Comparison of ENCODE assay signal across 8 mouse cellular contexts in the genomic region with DNA sequence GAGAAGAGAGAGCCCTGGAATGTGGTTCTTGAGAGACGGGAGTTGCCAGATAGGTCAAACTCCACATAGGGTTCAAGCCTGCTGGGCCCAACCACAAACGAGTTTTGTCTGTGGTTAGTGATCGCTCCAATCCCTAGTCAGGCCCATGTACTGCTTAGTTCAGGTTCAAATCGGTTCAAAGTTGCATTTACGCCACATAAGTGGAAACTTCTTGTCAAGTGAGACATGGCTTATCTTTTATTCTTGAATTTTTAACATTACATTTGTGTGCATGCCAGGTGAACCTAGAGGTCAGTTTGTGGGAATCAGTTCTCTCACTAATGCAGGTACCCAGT.
A peak's percentile ranks its signal among the peaks of the same experiment; 100 is the strongest.
DNase-seq lines count a peak whose midpoint lies in the region; ATAC-seq and TF ChIP-seq lines count a peak whose summit lies in the region.

No protein-coding gene starts in this region.

- H3K27me3 ChIP-seq in heart, embryonic 10.5 days (ENCODE audit: insufficient read depth, poor library complexity, severe bottlenecking): no peaks in the 10 kb centered on the region
- no peaks in the 10 kb centered on the region for H3K27me3 ChIP-seq in CH12.LX (replicated peaks)
- H3K27me3 ChIP-seq in forebrain, embryonic 12.5 days: no peaks in the 10 kb centered on the region
- H3K27me3 ChIP-seq in liver, embryonic 13.5 days: no peaks in the 10 kb centered on the region

- in situ Hi-C loops in CH12.LX (cut with MboI; ENCODE audit: low pct_ligation_motif_present, low pct_unique_long_range_greater_than_20kb, low sequenced_read_pairs): no loop called here

- peak overlapping the region; percentile 7; the same call in 1 of the 2 replicates for H3K4me2 ChIP-seq in CH12.LX (ENCODE audit: insufficient read depth, low read depth, poor library complexity, severe bottlenecking)
- peak overlapping the region; percentile 58 for H3K4me2 ChIP-seq in forebrain, embryonic 12.5 days
- peak overlapping the region; percentile 82 for H3K4me2 ChIP-seq in liver, embryonic 13.5 days

- peak overlapping the region; percentile 97 for H3K27ac ChIP-seq in heart, embryonic 10.5 days
- peak overlapping the region; percentile 87 for H3K27ac ChIP-seq in CH12.LX (ENCODE audit: insufficient read depth, low read depth)
- H3K27ac ChIP-seq in forebrain, embryonic 12.5 days: peak overlapping the region; percentile 90
- peak overlapping the region; percentile 96 for H3K27ac ChIP-seq in liver, embryonic 13.5 days

- dilution Hi-C loops in CH12.LX (cut with MboI; ENCODE audit: extremely low pct_ligation_motif_present, extremely low pct_unique_long_range_greater_than_20kb, low sequenced_read_pairs): no loop called here

- peaks cover 2% of the 10 kb centered on the region; the same call in 1 of the 2 replicates for H3K79me2 ChIP-seq in CH12.LX (replicated peaks; ENCODE audit: control insufficient read depth, extremely low read depth, insufficient read depth, poor library complexity, severe bottlenecking)

- TF ChIP-seq RAD21 in CH12.LX (IDR thresholded peaks at IDR 0.05; ENCODE audit: low read depth, low read length): no peak

- peaks cover 8% of the 10 kb centered on the region; the same call in 1 of the 2 replicates for H3K4me1 ChIP-seq in heart, embryonic 10.5 days
- peaks cover 12 to 32% of the 10 kb centered on the region in 2 experiments; a peak in 3 of 4 replicates for H3K4me1 ChIP-seq in CH12.LX (ENCODE audit: control insufficient read depth in 1 of 2, insufficient read depth in 2 of 2)
- H3K4me1 ChIP-seq in forebrain, embryonic 12.5 days: peaks cover 11% of the 10 kb centered on the region
- H3K4me1 ChIP-seq in liver, embryonic 13.5 days (replicated peaks): peaks cover 16% of the 10 kb centered on the region

- TF ChIP-seq POLR2A in CH12.LX (IDR thresholded peaks at IDR 0.05; ENCODE audit: low read depth, low read length): no peak

- no peak for TF ChIP-seq EP300 in CH12.LX (IDR thresholded peaks at IDR 0.05; ENCODE audit: low read length)

- ATAC-seq in forebrain, embryonic 12.5 days (ENCODE audit: low FRiP score): no peak; the same call in 1 of the 2 replicates
- peak; percentile 10 for ATAC-seq in liver, embryonic 13.5 days (ENCODE audit: low read depth)

- no peaks in the 10 kb centered on the region for H3K36me3 ChIP-seq in heart, embryonic 10.5 days
- no peaks in the 10 kb centered on the region for H3K36me3 ChIP-seq in CH12.LX (replicated peaks in 1 of 2; ENCODE audit: control insufficient read depth in 1 of 2, insufficient read depth in 1 of 2, low read length in 1 of 2)
- no peaks in the 10 kb centered on the region for H3K36me3 ChIP-seq in forebrain, embryonic 12.5 days (replicated peaks)
- H3K36me3 ChIP-seq in liver, embryonic 13.5 days: no peaks in the 10 kb centered on the region

- H3K9ac ChIP-seq in CH12.LX (ENCODE audit: insufficient read depth, low read depth): peak overlapping the region; percentile 80
- peak overlapping the region; percentile 58 for H3K9ac ChIP-seq in forebrain, embryonic 12.5 days
- peak overlapping the region; percentile 90 for H3K9ac ChIP-seq in liver, embryonic 13.5 days

- 14% methylated on average over 5 of the region's 5 CpGs for WGBS in heart, embryonic 10.5 days
- WGBS in forebrain, embryonic 12.5 days: 18% methylated on average over 5 of the region's 5 CpGs
- 8% methylated on average over 5 of the region's 5 CpGs for WGBS in liver, embryonic 13.5 days (ENCODE audit: insufficient replicate concordance)

- no peak for DNase-seq in heart, embryonic 10.5 days (ENCODE audit: low spot score)
- DNase-seq in heart, adult 9 months (ENCODE audit: low spot score in 2 of 2): no peak
- no peak for DNase-seq in CH12.LX (ENCODE audit: extremely low read depth)
- DNase-seq in liver, embryonic 13.5 days: no peak
- DNase-seq in adrenal gland, adult 2 months: no peak
- DNase-seq in layer of hippocampus, postnatal 10 days (ENCODE audit: low spot score in 2 of 2): no peak
- DNase-seq in layer of hippocampus, postnatal 14 days (ENCODE audit: low spot score in 2 of 2): no peak

- no peaks in the 10 kb centered on the region for H3K9me3 ChIP-seq in heart, embryonic 10.5 days
- no peaks in the 10 kb centered on the region for H3K9me3 ChIP-seq in CH12.LX (replicated peaks; ENCODE audit: low read length)
- no peaks in the 10 kb centered on the region for H3K9me3 ChIP-seq in forebrain, embryonic 12.5 days
- no peaks in the 10 kb centered on the region for H3K9me3 ChIP-seq in liver, embryonic 13.5 days (replicated peaks)

- H3K4me3 ChIP-seq in heart, embryonic 10.5 days: peak overlapping the region; percentile 75
- H3K4me3 ChIP-seq in CH12.LX (replicated peaks in 1 of 3; ENCODE audit: low read depth in 2 of 3, low read length in 2 of 3, poor library complexity in 1 of 3): peak overlapping the region; percentile 55 to 80 (median 66)
- H3K4me3 ChIP-seq in forebrain, embryonic 12.5 days (replicated peaks): peak overlapping the region; percentile 49
- H3K4me3 ChIP-seq in liver, embryonic 13.5 days (replicated peaks): peak overlapping the region; percentile 80

- TF ChIP-seq CTCF in CH12.LX (conservative IDR thresholded peaks at IDR 0.05 in 1 of 2, IDR thresholded peaks at IDR 0.05 in 1 of 2; ENCODE audit: low read depth in 2 of 2, low read length in 2 of 2): no peak

TF ChIP-seq in CH12.LX, 34 proteins besides CTCF, POLR2A, EP300 and RAD21:
- TF ChIP-seq UBTF (IDR thresholded peaks at IDR 0.05; ENCODE audit: low read depth, low read length) (no peak), ETS1 (conservative IDR thresholded peaks at IDR 0.05; ENCODE audit: low read depth, low read length) (0 out of 2 replicates have a peak, but pooled peaks have one; percentile 2), HCFC1 (IDR thresholded peaks at IDR 0.05; ENCODE audit: low read depth, low read length) (no peak), CHD1 (IDR thresholded peaks at IDR 0.05; ENCODE audit: low read depth, low read length) (peak; percentile 86; the same call in 1 of the 2 replicates), KAT2A (IDR thresholded peaks at IDR 0.05; ENCODE audit: insufficient replicate concordance, low read length) (0 out of 2 replicates have a peak, but pooled peaks have one; percentile 9), SIN3A (IDR thresholded peaks at IDR 0.05; ENCODE audit: low read length) (peak; percentile 14; the same call in 1 of the 2 replicates)

Comparison
In these comparisons a context has a peak if more than half of its experiments do, and no peak if none do; other contexts are left out.
1. H3K4me2 ChIP-seq: peak in every context shown above with its lines; median percentile 82 in liver, embryonic 13.5 days; 58 in forebrain, embryonic 12.5 days; 7 in CH12.LX.